In the genomic region with DNA sequence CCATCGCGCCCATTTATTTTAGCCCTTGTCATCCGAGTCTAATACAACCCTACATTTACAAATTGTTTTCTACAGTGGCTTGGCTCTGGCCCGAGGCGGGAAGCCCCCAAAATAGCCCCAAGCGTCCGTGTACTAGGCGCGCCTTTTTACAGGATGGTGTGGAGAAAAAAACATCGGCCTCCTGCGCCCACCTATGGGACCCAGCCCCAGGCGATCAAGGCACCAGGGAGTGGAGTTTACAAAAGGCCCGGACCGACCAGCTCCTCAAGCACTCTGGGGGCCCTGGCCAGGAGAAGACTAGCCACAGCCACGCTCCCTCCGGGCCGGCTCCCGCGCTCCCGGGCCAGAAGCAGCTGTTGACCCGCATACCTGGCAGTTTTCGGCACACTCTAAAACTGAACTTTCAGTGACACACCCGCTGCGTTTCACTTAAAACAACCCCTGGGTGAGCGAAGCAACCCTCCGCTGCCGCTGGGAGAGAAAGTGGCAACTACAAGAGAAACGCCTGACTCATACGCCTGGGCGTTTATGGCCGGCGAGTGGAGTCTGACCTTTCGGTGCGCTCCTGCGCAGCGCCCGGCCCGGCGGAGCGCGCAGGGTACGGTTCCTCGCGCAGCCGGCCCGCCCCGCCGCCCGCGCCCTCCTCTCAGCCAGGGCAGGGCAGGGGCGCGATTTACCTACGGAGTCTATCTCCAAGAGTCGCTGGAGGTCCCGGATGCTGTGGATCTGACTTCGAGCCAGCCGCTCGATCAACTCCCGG, we compare ENCODE assay signal across 8 mouse cellular contexts. TPM values are rescaled to one million over a fixed set of nuclear protein-coding genes. Genes with fewer than 3 reads are reported as not detected.
DNase-seq lines count a peak whose midpoint lies in the region; ATAC-seq and TF ChIP-seq lines count a peak whose summit lies in the region.

No protein-coding gene starts in this region.

- no peak for ATAC-seq in embryonic facial prominence, embryonic 14.5 days (ENCODE audit: low read depth)
- ATAC-seq in hindbrain, embryonic 14.5 days (ENCODE audit: low FRiP score), result no peak
- ATAC-seq in liver, embryonic 13.5 days (ENCODE audit: low read depth), result no peak

- peak overlapping the region; percentile 78 for H3K9ac ChIP-seq in embryonic facial prominence, embryonic 14.5 days (ENCODE audit: low read depth, low read length)
- H3K9ac ChIP-seq in hindbrain, embryonic 14.5 days, result peak overlapping the region; percentile 81
- no peak overlapping the region for H3K9ac ChIP-seq in liver, embryonic 13.5 days

- H3K9me3 ChIP-seq in embryonic facial prominence, embryonic 14.5 days (ENCODE audit: control insufficient read depth, low read length), result no peaks in the 10 kb centered on the region
- H3K9me3 ChIP-seq in hindbrain, embryonic 14.5 days (ENCODE audit: control insufficient read depth, low read length), result no peaks in the 10 kb centered on the region
- no peaks in the 10 kb centered on the region for H3K9me3 ChIP-seq in liver, embryonic 13.5 days (replicated peaks)

- no peak for DNase-seq in testis, postnatal 10 days (ENCODE audit: low spot score)
- DNase-seq in embryonic facial prominence, embryonic 14.5 days (ENCODE audit: low spot score), result no peak
- no peak for DNase-seq in hindbrain, embryonic 14.5 days (ENCODE audit: low spot score)
- DNase-seq in liver, embryonic 13.5 days, result no peak
- DNase-seq in retina, postnatal 1 day, result peak; percentile 34
- DNase-seq in layer of hippocampus, adult 8-10 months (ENCODE audit: low spot score in 2 of 2), result no peak
- DNase-seq in frontal cortex, adult 2 months (ENCODE audit: extremely low spot score in 1 of 2, low spot score in 1 of 2), result no peak

- H3K36me3 ChIP-seq in testis, adult 2 months (ENCODE audit: control insufficient read depth, insufficient read depth, low read length), result no peaks in the 10 kb centered on the region
- H3K36me3 ChIP-seq in embryonic facial prominence, embryonic 14.5 days (ENCODE audit: control insufficient read depth, insufficient read depth, low read length), result 0 out of 2 replicates have a peak, but pooled peaks cover under 1% of the 10 kb centered on the region
- H3K36me3 ChIP-seq in hindbrain, embryonic 14.5 days (replicated peaks; ENCODE audit: control insufficient read depth, insufficient read depth), result no peaks in the 10 kb centered on the region
- H3K36me3 ChIP-seq in liver, embryonic 13.5 days, result no peaks in the 10 kb centered on the region

- H3K4me2 ChIP-seq in embryonic facial prominence, embryonic 14.5 days (ENCODE audit: low read depth, low read length), result peak overlapping the region; percentile 89
- peak overlapping the region; percentile 90 for H3K4me2 ChIP-seq in hindbrain, embryonic 14.5 days (replicated peaks)
- peak overlapping the region; percentile 69 for H3K4me2 ChIP-seq in liver, embryonic 13.5 days

- no peak for TF ChIP-seq CTCF in testis, adult 2 months (IDR thresholded peaks at IDR 0.05; ENCODE audit: control insufficient read depth, insufficient read depth, insufficient replicate concordance, low read depth, low read length)

- peak overlapping the region; percentile 88 for H3K4me3 ChIP-seq in testis, adult 2 months (ENCODE audit: control insufficient read depth, low read depth, low read length)
- H3K4me3 ChIP-seq in embryonic facial prominence, embryonic 14.5 days (ENCODE audit: low read depth, low read length), result peak overlapping the region; percentile 73
- peak overlapping the region; percentile 65 for H3K4me3 ChIP-seq in hindbrain, embryonic 14.5 days (replicated peaks; ENCODE audit: low read length)
- H3K4me3 ChIP-seq in liver, embryonic 13.5 days (replicated peaks), result peak overlapping the region; percentile 58

- H3K4me1 ChIP-seq in testis, adult 2 months (ENCODE audit: control insufficient read depth, insufficient read depth, low read length), result peaks cover 33% of the 10 kb centered on the region
- H3K4me1 ChIP-seq in embryonic facial prominence, embryonic 14.5 days (ENCODE audit: control insufficient read depth, insufficient read depth, low read length), result peaks cover 50% of the 10 kb centered on the region
- H3K4me1 ChIP-seq in hindbrain, embryonic 14.5 days (replicated peaks; ENCODE audit: control insufficient read depth, insufficient read depth, low read length), result peaks cover 43% of the 10 kb centered on the region
- peaks cover 32% of the 10 kb centered on the region for H3K4me1 ChIP-seq in liver, embryonic 13.5 days (replicated peaks)

- TF ChIP-seq POLR2A in testis, adult 2 months (IDR thresholded peaks at IDR 0.05; ENCODE audit: control insufficient read depth, low read depth, low read length), result no peak

- H3K27me3 ChIP-seq in testis, adult 2 months (ENCODE audit: control insufficient read depth, insufficient read depth, low read length), result peaks cover 4% of the 10 kb centered on the region
- H3K27me3 ChIP-seq in embryonic facial prominence, embryonic 14.5 days (replicated peaks; ENCODE audit: control insufficient read depth, insufficient read depth, low read length), result peaks cover 59% of the 10 kb centered on the region
- peaks cover 59% of the 10 kb centered on the region for H3K27me3 ChIP-seq in hindbrain, embryonic 14.5 days (ENCODE audit: control insufficient read depth, insufficient read depth, low read length)
- peaks cover 80% of the 10 kb centered on the region for H3K27me3 ChIP-seq in liver, embryonic 13.5 days

- WGBS in embryonic facial prominence, embryonic 14.5 days, result 3% methylated on average over 53 of the region's 59 CpGs
- WGBS in hindbrain, embryonic 14.5 days, result 2% methylated on average over 59 of the region's 59 CpGs
- WGBS in liver, embryonic 13.5 days (ENCODE audit: insufficient replicate concordance), result 3% methylated on average over 59 of the region's 59 CpGs

- no peak overlapping the region for H3K27ac ChIP-seq in testis, adult 2 months (ENCODE audit: control insufficient read depth, insufficient read depth, low read depth, low read length)
- H3K27ac ChIP-seq in embryonic facial prominence, embryonic 14.5 days (replicated peaks; ENCODE audit: low read depth, low read length), result peak overlapping the region; percentile 19; the same call in 1 of the 2 replicates
- no peak overlapping the region for H3K27ac ChIP-seq in hindbrain, embryonic 14.5 days
- no peak overlapping the region for H3K27ac ChIP-seq in liver, embryonic 13.5 days

RNA-seq across cellular contexts. Expression of gene Pdgfa, which starts 4.4 kb away (rescaled TPM):
- polyA plus RNA-seq in testis, adult 2 months (2012; rRNA removed), result 10.1 and 10.5 TPM in 2 replicates
- 65.7 and 73.2 TPM in 2 replicates for polyA plus RNA-seq in embryonic facial prominence, embryonic 14.5 days (2014; fragmentation: Nextera tagmentation; extraction: Ambion mirVana)
- polyA plus RNA-seq in hindbrain, embryonic 14.5 days (2014; fragmentation: Nextera tagmentation; extraction: Ambion mirVana), result 24.7 and 30.1 TPM in 2 replicates
- polyA plus RNA-seq in liver, embryonic 13.5 days (2015; fragmentation: Nextera tagmentation; extraction: Ambion mirVana), result 2.2 and 2.3 TPM in 2 replicates
- total RNA-seq in layer of hippocampus, adult 8-10 months (2022), result 10 to 100 TPM; 41.3 to 48.8 (median 46.4) TPM
- polyA plus RNA-seq in frontal cortex, adult 2 months (2012; rRNA removed), result 34.6 and 43.0 TPM in 2 replicates
